Mouse (Mus musculus): ENCODE results near the gene Syt15.
"Not testable (repeated sequence)": the region's sequence is repeated elsewhere in the genome, so short reads cannot be mapped to it uniquely, and the experiment has no call there.

Gene Syt15

DNA sequence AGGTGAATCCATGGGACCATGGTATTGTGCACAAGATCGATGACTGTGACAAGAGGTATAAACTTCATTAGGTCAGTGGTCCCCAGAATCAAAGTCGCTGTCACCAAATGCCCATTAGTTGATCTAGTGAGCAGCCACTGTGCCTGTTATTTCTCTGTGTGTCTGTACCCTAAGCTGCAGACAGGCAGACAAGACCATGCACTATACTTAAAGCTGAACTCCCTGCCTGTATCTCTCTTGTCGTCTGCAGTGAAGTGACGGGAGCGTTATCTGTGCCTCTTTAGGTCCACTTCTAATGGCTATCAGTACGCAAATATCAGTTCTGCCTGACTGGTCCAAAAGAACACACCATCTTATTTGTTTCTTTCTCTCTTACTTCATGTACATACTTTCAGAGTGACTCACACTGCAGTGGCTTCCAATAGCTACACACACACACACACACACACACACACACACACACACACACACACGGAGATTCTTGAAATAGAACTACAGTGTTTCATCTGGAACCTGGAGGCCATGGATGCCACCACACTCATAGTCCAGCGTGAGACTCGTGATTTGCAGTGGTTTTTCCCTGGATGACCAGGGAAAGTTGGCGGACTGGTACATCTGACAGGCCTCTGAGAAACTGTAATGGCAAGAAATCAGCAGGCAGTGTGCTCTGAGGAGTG is 9.6 kb downstream of the Syt15 start:
- no peak for DNase-seq

DNA sequence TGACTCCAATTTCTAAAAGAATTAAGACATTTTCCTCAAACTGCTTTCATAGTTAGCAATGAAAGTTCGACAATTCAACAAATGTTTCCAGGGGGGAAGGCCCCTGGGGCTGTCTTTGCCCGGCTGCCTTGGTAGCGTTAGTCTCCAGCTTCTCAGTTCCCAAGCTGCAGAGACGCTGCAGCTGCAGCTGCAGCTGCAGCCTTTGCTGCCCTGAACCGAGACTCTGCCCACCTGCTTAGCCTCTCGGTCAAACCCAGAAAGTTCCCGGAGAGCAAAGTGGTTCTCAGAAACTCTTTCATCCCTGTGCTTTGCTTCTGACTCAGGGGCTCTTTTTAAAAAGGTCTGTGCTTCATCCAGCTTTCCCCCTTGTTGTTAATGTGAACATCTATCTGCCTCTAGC is 12.9 kb downstream of the Syt15 start:
- DNase-seq = no peak

DNA sequence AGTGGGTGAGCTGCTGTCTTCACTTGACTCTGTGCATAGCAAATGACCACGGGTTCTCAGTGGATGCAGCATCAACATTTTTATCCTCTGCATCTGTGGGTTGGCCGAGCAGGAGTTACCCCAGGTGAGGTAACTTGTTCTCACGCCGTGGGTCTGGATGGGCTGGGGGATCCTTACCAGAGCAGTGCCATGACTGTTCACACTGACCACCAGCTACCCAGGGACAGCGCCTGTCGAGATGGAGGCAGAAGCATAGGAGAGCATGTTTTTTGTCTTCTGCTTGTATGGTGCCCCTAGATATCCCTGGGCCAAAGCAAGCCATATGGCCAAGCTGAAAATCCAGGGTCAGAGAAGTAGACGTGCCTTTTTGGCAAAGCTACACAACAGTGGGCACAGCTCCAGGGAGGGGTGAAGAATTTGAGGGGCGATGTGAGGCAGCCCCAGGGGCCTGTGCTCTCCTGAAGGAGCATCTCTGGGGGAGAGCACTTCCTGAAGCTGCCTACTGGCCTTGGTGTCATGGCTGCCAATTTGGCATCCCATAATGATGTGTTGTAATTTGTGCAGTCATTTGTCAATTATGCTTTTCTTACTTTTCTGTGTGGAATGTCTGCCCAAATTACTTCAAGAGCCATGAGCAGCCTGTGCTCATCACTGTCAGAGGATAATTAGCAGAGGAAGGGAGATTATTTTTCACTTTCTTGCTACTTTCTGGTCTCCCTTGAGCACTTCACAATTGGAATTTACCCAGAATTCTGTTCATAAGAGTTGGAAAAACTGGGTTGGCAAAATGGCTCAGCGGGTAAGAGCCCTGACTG is 13.7 kb downstream of the Syt15 start:
- no peak for DNase-seq

DNA sequence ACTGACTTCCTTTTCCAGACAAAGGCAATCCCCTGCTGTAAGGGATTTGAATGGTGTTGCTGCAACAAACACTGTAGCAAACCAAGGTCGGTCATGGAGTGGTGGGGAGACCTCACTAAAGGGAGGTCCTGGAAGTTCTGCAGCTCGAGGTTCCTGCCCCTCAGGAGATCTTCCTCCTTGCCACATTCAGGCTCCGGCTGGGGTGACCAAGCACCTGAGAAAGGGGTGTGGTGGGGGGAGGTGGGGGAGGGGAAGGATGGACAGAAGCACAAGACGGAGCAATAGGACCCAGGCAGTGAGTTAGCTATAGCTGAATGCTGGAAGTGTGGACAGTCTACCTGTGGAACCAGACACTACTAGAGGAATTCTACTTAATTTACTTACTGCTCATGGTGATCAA is 14.5 kb downstream of the Syt15 start:
- no peak for DNase-seq

DNA sequence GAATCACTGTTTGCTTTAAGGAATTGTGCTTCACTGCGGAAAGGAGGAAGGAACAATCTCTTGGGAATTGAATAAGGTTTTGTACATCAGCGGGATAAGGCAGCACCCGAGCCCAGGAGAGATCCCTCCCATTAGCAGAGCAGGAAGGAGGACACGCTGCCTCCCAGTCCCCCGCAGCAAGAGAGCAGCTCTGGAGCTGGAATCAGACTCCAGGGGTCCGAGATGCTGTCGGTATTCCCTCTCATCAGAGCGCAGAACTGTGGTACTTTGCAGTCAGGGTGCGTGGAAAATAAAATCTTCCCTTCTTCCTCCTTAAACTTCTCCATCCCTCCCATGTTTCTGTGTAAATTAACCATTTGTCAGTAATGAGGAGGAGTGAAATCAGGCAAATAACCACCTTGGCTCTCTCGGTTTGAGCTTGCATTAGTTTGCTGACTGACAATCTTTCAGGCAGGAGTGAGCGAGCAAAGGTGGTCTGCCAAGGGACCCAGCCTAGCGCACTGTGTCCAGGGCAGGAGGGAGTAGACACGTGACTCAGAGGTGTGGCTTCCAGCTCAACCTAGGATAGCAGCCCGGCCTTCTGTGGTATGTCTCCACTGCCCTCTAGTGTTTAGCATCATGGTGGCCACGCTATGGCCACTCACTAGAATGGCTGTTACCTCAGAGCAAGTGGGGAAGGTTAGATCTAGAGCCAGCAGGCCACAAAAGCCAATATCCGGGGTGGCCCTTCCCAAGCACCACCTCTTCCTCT is 15.4 kb downstream of the Syt15 start:
- DNase-seq = peak; percentile 22

DNA sequence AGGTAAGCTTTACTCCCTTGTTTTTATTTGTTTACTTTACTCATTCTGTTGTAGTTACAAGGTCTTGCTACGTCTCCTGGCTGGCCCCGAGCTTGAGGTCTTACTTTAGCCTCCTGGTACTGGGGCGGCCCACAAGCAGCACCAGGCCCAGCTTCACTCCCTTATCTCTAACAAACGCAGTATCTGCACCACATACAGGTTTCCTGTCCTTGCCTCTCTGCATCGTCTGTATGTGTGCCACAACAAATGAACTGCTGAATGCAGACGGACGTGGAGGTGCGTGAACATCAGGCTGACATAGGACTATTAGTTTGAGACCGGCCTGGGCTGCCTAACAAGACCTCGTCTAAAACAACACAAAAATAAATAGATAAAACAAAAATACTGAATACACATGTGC is 20.9 kb downstream of the Syt15 start:
- no peak for DNase-seq

DNA sequence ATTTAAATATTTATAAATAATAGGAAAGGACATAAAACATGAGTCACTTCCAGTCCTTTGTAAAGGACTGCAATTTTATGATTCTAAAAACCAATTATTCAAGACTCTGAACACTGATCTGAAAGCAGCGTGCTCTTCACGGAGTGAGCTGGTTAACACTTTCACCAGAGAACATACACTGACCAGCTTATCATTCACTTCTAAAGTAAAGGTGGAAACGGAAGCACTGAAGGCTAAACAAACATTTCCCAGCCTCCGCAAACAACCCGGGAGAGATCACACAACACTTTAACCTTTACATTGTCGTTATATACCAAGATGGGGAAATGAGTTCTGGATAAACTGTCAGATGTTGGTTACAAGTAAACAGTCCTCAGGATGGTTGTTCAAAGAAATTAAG is 21.3 kb downstream of the Syt15 start:
- DNase-seq = no peak

DNA sequence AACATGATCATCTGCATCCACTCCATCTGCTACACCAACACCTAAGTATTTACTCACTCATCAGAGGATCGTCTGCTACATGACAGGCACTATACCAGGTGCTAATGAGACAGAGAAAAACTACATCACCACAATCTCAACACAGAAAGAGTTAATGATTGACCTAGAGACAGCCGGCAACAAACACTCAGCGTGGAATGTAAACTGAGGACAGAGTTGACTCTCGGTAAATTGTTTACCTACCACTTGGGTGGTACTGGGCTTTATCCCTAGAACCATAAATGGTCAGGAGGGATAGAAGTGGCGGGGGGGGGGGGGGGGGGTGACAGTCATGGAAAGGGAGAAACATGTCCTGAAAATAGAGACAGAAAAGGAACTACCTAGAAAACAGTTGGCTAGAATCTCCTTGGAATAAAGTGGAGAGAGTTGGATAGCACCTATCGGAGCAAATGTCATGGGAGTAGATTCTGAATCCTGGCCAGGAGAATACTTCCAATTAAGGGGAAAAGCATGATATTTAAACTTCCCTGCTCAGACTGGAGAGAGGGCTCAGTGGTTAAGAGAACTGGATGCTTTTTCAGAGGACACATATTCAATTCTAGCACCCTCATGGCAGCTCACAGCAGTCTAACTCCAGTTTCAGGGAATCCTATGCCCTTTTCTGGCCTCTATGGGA is 33.2 kb downstream of the Syt15 start:
- DNase-seq = no peak

DNA sequence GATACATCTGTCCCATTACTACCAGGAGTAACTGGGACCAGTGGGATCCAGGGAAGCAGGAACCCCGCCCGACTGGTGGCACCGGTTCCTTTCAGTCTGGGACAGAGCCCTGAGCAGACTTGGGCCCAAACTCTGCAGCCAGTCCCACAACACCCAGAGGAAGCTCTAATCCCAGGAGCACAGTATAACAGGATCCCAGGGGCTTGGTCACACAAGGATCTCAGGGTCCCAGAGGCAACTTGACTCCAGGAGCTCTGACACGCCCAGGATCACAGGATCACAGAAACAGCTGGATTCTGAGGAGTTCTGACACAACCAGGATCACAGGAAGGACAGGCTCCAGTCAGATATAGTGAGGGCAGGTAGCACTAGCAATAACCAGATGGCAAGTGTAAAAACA is 33.9 kb downstream of the Syt15 start:
- no peak for DNase-seq

DNA sequence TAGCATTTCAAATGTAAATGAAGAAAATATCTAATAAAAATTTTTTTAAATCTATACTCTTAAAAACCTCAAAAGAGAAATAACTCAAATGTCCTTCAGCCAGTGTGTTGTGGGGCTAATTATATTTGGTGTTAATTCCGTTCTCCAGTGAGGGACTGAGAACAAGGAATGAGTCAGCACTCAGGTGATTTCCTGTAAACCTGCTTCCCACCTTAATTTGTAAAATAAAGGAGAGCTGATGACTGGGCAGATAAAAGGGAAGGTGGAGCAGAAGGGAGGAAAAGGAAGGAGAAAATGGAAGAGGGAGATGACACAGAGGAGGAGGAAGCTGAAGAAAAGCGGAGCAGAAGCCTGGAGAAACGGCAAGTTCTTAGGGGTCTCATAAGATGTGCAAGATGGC is 39.1 kb downstream of the Syt15 start:
- DNase-seq = not testable (repeated sequence)

DNA sequence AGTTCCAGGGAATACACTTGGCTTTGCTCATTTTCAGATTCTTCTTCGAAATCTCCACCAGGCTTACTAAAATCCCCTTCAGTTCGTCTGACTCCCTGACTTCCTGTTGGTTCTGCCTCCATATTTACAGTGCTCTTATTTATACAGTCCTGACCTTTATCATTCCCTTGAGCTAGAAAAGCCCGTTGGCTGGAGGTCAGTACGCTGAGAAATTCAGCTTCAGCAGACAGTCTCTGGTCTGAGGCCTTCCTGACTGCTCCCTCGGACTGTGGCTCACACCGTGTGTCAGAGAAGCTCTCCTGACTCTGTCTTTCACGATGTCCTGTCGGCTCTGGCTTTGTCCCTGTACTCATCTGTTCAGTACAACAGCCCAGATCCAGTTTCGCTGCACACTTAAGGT is 48.7 kb downstream of the Syt15 start:
- no peak for DNase-seq

DNA sequence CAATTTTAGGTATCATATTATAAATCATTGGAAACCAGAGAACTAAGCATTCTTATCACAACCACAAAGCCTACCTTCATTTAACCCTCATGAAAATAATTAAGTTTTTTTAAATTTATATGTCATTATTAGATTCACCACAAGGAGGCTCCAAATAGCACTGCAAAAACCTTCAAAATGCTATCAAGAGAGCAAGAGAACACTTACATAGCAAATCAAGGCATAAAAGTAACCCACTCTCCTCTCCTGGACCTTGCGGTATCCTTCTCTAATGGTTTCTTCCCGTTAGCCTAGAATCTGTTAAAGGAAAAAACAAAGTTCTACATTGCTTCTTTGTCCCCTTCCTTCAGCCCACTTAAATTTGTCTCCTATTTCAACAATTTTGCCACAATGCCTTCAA is 53.9 kb downstream of the Syt15 start:
- DNase-seq = no peak

DNA sequence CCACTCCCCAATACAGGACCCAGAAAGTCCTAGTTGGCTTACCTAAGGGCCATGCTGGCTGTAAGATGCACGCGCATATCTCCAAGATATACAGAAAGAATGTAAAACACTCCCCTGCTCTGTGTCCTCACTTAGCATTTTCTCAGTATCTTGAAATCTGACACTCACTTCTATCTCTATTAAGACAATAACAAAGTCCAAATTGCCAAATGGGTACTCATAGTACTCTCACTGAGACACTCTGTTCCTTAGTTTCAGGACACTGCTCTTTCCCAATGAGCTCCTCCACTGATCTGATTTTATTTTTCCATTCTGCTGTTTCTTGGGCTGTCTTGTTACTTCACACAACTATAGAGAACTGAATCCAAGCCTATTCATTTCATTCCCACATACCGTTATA is 54.7 kb downstream of the Syt15 start:
- DNase-seq = no peak

DNA sequence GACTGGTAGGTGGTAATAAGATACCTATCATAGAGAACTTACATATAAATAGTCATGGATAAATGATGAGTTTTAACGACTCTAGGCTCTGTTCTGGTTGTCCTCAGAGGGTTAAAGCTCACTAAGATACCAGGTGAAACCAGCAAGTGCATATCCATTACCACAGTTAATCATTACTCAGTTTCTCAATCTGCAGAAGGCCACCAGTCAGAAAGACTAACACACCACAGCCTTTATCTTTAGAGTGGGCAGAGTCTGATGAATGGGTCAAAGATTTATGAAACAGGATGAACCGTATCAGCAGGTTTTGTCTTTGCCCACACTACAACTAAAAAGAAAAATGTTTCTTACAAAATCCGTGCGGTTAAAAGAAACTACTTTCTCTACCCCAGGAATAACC is 55.8 kb downstream of the Syt15 start:
- DNase-seq = no peak

DNA sequence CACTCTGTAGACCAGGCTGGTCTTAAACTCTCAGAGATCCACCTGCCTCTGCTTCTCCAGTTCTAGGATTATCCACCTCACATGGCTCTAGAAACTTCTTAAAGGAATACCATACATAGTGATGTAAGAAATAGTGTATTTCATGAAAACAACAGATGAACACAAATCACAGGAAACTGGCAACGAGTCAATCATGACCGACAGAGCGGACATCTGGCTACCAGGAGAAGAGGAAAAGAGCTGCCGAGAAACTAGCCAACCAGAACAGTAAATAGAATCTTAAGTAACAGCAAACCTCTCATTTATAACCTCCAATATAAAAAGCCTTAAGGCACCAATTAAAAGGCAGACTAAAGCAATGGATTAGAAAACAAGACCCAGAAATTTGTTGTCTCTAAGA is 60.3 kb downstream of the Syt15 start:
- no peak for DNase-seq
